Mouse (Mus musculus) G1E (cell line): ENCODE data around the gene Etl4.

Experiments used
- CTCF ChIP-seq: IDR thresholded peaks from 2 replicates; pipeline ENCODE4 v1.5.1; 2012; ENCODE audit warnings: low read depth, low read length, inconsistent platforms, mixed read lengths
- GATA1 ChIP-seq: IDR thresholded peaks from 2 replicates; pipeline ENCODE4 v1.6.1; 2012; ENCODE audit warnings: borderline replicate concordance, low read length, inconsistent platforms, mixed read lengths
- POLR2AphosphoS5 ChIP-seq: IDR thresholded peaks from 2 replicates; pipeline ENCODE4 v1.6.1; 2012; ENCODE audit warnings: low read depth, low read length, inconsistent platforms; ENCODE audit not compliant: insufficient replicate concordance
- TAL1 ChIP-seq: conservative IDR thresholded peaks from 2 replicates; pipeline ENCODE4 v1.6.1; 2012; ENCODE audit warnings: low read depth, low read length, inconsistent platforms, mixed read lengths

DNA sequence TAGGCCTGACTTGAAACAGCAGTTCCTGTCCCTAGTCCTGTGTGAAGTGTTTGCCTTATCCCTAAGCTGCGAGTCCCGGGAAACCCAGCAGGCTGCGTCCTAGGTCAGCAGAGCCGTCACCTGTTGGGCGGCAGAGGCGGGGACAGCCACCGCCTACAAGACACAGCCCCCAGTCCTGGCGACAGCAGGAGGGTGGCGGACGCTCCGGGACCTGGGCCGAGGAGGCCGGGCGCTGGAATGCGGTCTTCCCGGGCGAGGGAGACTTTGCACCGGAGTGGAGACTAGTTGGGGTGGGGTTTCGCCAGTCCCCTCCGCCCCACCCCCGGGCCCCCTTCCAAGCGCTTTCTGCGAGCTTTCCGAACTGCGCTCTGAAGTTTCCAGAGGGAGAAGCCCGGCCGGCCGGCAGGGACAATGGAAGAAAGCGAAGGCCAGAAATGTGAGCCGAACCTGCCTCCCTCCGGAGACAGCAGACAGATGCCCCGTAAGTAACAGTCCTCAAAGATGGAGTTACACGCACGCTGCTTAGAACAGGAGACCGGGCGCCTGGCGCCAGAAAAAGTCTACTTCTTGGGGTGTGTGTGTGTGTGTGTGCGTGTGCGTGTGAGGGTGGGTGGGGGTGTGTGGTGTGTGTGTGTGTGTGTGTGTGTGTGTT lies 610.0 kb downstream of the Etl4 start:
- no peak for TF ChIP-seq CTCF
- no peak for TF ChIP-seq GATA1
- no peak for TF ChIP-seq POLR2AphosphoS5
- TF ChIP-seq TAL1 = no peak
